Mouse (Mus musculus): ENCODE results near the gene Kcnv2.

GRCm38 (mm10) chr19:27385304-27385703 lies 62.9 kb downstream of the Kcnv2 start:
- TF ChIP-seq CTCF (IDR thresholded peaks at IDR 0.05; ENCODE audit: borderline replicate concordance, control insufficient read depth, extremely low read depth, insufficient read depth, low read length, poor library complexity) (no peak), POLR2A (IDR thresholded peaks at IDR 0.05; ENCODE audit: control insufficient read depth, extremely low read depth, insufficient read depth, low read length, poor library complexity) (no peak)
